Mouse (Mus musculus) midbrain, embryonic 10.5 days (tissue): ENCODE data around the gene Irf4. TPM values are rescaled to one million over a fixed set of nuclear protein-coding genes. Genes with fewer than 3 reads are reported as not detected.

ENCODE experiments used
- DNase-seq: peaks from one replicate; pipeline ENCODE4 v3.0.0-alpha.2; 2017; ENCODE audit warnings: low spot score
- H3K27ac ChIP-seq: fragments of 300-500 bp; sonication (generic); replicated peaks from 2 replicates; pipeline ENCODE4 v1.5.1; 2016; ENCODE audit warnings: mild to moderate bottlenecking
- H3K27me3 ChIP-seq: fragments of 300-500 bp; sonication (generic); 2 replicates; pipeline ENCODE4 v1.6.1; 2016; ENCODE audit warnings: low read depth, mild to moderate bottlenecking; ENCODE audit not compliant: poor library complexity, severe bottlenecking
- H3K36me3 ChIP-seq: fragments of 300-500 bp; sonication (generic); 2 replicates; pipeline ENCODE4 v1.6.1; 2016; ENCODE audit warnings: mild to moderate bottlenecking, moderate library complexity
- H3K4me1 ChIP-seq: fragments of 300-500 bp; sonication (generic); 2 replicates; pipeline ENCODE4 v1.6.1; 2016
- H3K4me3 ChIP-seq: fragments of 300-500 bp; sonication (generic); 2 replicates; pipeline ENCODE4 v1.5.1; 2016; ENCODE audit warnings: mild to moderate bottlenecking, moderate library complexity
- H3K9me3 ChIP-seq: fragments of 300-500 bp; sonication (generic); replicated peaks from 2 replicates; pipeline ENCODE4 v1.6.1; 2016; ENCODE audit warnings: mild to moderate bottlenecking
- WGBS: fragments of 180-500 bp; shearing (Covaris S2); methylation state at CpG from one replicate; pipeline ENCODE4 v1.1.7; 2016; 5-methylcytosine and 5-hydroxymethylcytosine counted together
- polyA plus RNA-seq: library from polyadenylated mRNA; unstranded; fragments of >200 nt; fragmentation: Nextera tagmentation; extraction: Ambion mirVana; gene quantifications from 2 replicates; pipeline ENCODE4 v1.2.1, GENCODE M21; 2016

The Irf4 gene
- polyA plus RNA-seq, 1 experiment from 2014 or later, result not detected

DNA sequence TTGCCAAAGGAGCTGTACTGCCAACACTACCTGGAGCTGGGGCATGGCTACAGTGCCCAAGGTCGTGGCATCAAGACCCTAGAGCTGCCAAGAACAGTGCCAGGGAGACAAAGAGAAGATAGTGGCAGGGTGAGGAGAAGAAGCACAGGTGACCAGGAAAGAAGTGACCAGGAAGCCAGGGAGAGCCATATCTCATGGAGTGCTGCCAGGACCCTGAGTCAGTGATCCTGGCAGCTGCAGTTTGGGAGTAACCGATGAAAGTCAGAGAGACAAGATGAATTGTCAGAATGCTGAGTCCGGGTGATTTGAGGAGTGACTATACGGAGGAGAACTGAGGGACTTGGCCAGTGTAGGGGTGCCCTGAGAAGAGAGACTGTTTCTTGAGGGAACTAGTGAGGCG, 44.6 kb downstream of the Irf4 start:
- no peak for DNase-seq
- H3K4me3 ChIP-seq, result no peak overlapping the region
- no peaks in the 10 kb centered on the region for H3K27me3 ChIP-seq
- no peaks in the 10 kb centered on the region for H3K36me3 ChIP-seq
- H3K9me3 ChIP-seq, result no peaks in the 10 kb centered on the region
- H3K27ac ChIP-seq, result no peak overlapping the region
- WGBS, result 91% methylated on average over 5 of the region's 5 CpGs
- no peaks in the 10 kb centered on the region for H3K4me1 ChIP-seq

- Histone ChIP-seq H3K4me3 (no peak overlapping the region), H3K36me3 (no peaks in the 10 kb centered on the region), H3K27ac (no peak overlapping the region), H3K9me3 (no peaks in the 10 kb centered on the region), H3K4me1 (no peaks in the 10 kb centered on the region), H3K27me3 (no peaks in the 10 kb centered on the region)
- DNase-seq, result no peak
- 91% methylated on average over 4 of the region's 4 CpGs for WGBS
Measured at GRCm38 (mm10) chr13:30795960-30796359, 46.9 kb downstream of the Irf4 start.

DNA sequence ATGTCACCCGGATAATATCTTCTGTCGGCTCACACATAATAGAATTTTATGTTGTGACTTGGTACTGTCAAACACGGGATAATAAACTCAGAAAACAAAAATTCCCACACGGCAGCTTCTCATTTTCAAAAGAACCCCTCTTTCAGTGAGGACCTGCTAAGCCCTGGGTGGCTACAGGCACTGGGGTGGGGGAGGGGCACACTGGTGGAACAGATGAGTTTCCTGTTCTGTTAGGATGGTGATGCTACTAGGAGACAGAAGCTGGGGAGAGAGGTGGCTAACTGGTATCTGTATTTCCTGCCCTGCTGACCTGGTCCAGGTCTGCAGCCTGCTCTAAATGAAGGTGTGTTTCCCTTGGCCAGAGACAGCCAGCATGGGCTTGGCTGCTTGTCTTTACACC, 52.9 kb downstream of the Irf4 start:
- 91% methylated on average over 4 of the region's 4 CpGs for WGBS
- Histone ChIP-seq H3K4me1 (no peaks in the 10 kb centered on the region; the same call in 1 of the 2 replicates), H3K9me3 (no peaks in the 10 kb centered on the region), H3K27me3 (no peaks in the 10 kb centered on the region), H3K4me3 (no peak overlapping the region), H3K27ac (no peak overlapping the region), H3K36me3 (no peaks in the 10 kb centered on the region)
- DNase-seq, result no peak

DNA sequence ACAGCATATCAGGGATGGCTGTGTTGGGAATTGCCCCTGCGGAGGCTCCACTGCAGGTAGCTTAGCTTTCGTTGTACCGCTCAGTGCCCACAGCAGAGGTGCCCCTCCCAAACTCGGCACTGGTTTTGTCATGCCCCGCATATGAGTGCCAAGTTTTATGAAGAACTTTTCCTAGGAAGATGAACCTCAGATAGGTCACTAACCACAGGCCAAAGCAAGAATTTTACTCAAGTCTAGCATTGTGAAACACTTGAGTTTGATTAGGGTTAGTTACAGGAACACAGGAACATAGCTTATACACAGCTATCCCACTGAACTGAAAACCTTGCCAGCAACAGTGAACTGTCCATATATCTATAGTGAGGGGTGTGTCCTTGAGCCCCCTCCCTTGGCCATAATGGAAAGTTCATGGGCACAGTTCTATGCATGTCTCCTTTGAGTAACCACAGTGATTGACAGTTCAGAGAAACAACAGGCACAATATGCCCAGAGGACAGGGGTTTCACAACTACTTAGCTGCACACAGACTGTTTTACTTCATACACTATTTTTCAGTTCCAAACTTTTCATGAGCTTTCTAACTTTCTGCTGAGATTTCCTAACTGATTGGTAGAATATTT, 53.4 kb downstream of the Irf4 start:
- no peaks in the 10 kb centered on the region for H3K27me3 ChIP-seq
- H3K27ac ChIP-seq, result no peak overlapping the region
- H3K4me3 ChIP-seq, result no peak overlapping the region
- WGBS, result 90% methylated on average over 5 of the region's 5 CpGs
- no peaks in the 10 kb centered on the region for H3K9me3 ChIP-seq
- DNase-seq, result no peak
- no peaks in the 10 kb centered on the region for H3K36me3 ChIP-seq
- H3K4me1 ChIP-seq, result no peaks in the 10 kb centered on the region; the same call in 1 of the 2 replicates

DNA sequence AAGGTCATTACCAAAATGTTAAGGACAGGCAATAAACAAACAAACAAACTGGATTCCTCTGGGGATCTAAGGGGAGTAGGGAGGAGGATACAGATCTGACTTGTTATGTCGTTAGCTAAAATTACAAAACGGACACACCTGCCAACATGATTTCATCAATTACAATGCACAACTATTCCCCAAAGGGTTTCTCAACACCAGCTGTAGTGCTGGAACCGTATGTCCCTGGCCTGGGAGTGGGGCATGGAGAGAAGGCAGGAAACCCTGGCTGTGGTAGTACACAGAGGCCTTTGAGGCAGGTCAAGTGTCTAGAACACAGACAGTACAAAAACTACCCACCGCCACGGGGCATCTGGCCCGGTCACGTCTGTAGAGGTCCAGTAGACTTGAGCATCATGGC, 60.2 kb downstream of the Irf4 start:
- WGBS, result 94% methylated on average over 7 of the region's 7 CpGs
- Histone ChIP-seq H3K4me1 (no peaks in the 10 kb centered on the region), H3K4me3 (no peak overlapping the region), H3K36me3 (peaks cover 4% of the 10 kb centered on the region), H3K27me3 (no peaks in the 10 kb centered on the region), H3K9me3 (no peaks in the 10 kb centered on the region), H3K27ac (no peak overlapping the region)
- DNase-seq, result no peak

- Histone ChIP-seq H3K27me3 (no peaks in the 10 kb centered on the region), H3K36me3 (peaks cover 34% of the 10 kb centered on the region), H3K4me3 (no peak overlapping the region), H3K9me3 (no peaks in the 10 kb centered on the region), H3K27ac (no peak overlapping the region), H3K4me1 (no peaks in the 10 kb centered on the region)
- no peak for DNase-seq
- WGBS, result 84% methylated on average over 5 of the region's 5 CpGs
Measured at GRCm38 (mm10) chr13:30813464-30813863, 64.4 kb downstream of the Irf4 start.

DNA sequence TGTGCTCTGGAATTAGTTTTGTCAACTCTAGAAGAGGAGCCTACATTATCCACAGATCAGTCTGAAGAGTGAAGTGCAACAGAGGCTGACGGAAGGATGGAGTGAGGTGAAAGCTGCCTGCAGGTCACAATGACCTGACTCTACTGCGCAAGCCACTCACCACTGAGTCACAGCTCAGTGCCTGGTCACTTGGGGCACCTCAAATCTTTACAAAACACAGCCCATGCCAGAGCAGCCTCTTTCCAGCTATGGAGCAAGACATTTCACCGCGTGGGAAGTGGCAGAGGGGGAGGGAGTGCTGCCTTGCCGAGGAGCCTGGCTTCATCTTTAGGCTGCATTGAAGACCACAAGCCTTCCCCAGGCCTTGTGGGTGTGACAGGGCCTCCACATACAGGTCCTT, 65.2 kb downstream of the Irf4 start:
- peaks cover 41% of the 10 kb centered on the region for H3K36me3 ChIP-seq
- H3K27me3 ChIP-seq, result no peaks in the 10 kb centered on the region
- no peaks in the 10 kb centered on the region for H3K9me3 ChIP-seq
- H3K4me3 ChIP-seq, result no peak overlapping the region
- no peaks in the 10 kb centered on the region for H3K4me1 ChIP-seq
- H3K27ac ChIP-seq, result no peak overlapping the region
- DNase-seq, result no peak
- 84% methylated on average over 5 of the region's 5 CpGs for WGBS

Other genes starting within 250 kb of the Irf4 start
- gene Uqcrfs1, start 203.9 kb upstream of the Irf4 start, polyA plus RNA-seq, result 262 and 264 TPM in 2 replicates
- gene Dusp22, start 89.2 kb upstream of the Irf4 start, polyA plus RNA-seq, result 16.2 and 17.0 TPM in 2 replicates
- gene Hus1b, start 198.5 kb downstream of the Irf4 start, polyA plus RNA-seq, result 0.10 TPM in 1 of 2 replicates, not detected in the other
- gene Exoc2, start 224.9 kb downstream of the Irf4 start, polyA plus RNA-seq, result 36.2 and 40.0 TPM in 2 replicates
- 0.10 and 0.29 TPM in 2 replicates for gene Gm5447, start 225.0 kb downstream of the Irf4 start, polyA plus RNA-seq